Mouse (Mus musculus): ENCODE measurements around the gene Adad2.

DNA sequence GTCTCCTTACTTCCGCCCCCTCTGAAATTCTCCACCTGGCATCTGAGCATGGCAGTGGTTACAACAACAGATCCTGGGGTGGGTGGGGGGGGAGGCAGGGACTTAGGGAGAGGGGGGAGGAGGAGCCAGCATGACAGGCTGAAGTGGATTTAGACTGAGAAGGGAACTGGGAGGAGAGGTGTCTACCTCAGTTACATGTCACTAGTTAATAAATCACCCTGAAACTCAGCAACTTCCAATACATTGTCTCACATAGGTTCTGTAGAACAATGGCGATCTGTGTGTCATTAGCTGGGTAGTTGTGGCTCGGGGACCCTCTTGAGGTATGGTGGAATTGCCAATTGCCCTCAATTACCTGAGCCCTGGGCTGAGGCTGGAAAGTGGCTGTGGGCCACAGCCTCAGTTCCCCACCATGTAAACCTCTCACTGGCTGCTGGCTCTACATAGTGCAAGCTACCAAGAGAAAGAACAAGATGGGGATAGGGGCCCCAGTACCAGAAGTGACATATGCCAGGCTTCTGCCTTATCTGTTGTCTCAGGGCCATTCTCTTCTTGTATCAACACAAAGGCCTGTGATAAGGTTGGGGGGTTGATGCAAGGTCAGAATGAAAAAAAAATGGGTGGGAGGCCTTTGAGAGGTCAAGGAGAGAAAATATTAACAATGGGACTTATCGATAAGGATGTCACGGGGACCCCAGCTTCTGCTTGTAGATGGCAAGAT, 31.9 kb upstream of the Adad2 start:
- no peak for TF ChIP-seq CTCF (IDR thresholded peaks at IDR 0.05; ENCODE audit: low read depth)
- TF ChIP-seq EP300 (IDR thresholded peaks at IDR 0.05; ENCODE audit: low read depth) = no peak; the same call in 1 of the 2 replicates
